Mouse (Mus musculus) thymus, postnatal 25 days (tissue): ENCODE results near the gene Gm9837.

Experiments used
- DNase-seq: peaks from one replicate; pipeline ENCODE4 v3.0.0; 2022

The Gm9837 gene

GRCm38 (mm10) chr11:53425251-53425650 is 45.0 kb downstream of the Gm9837 start:
- no peak for DNase-seq

DNA sequence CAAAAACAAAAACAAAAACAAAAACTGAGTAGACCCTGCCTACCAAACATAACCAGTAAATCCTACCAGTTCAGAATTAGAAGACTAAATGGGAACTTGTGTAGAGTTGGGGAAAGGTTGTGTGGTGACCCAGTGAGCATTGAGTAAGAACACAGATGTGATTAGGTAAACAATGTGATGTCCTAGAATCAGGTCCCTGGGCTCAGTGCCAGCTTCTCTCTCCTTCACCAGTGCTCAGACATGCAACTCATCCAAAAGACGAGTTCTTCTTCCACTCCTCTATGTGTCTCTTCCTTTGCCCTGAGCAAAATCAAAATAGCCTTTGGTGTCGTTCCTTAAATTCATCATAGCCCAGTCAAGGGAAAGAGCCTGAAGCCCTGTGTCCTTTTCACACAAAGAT is 45.5 kb downstream of the Gm9837 start:
- DNase-seq = no peak

GRCm38 (mm10) chr11:53423036-53423435 is 47.2 kb downstream of the Gm9837 start, which contains the start of gene Leap2:
Leap2 (minus strand) TSS chr11:53423170.
- DNase-seq = no peak
